Mouse (Mus musculus): ENCODE data around the gene Polr2e.

- no peak for TF ChIP-seq CTCF (IDR thresholded peaks at IDR 0.05; ENCODE audit: low read depth)
- TF ChIP-seq EP300 (IDR thresholded peaks at IDR 0.05; ENCODE audit: low read depth): no peak
Observed at GRCm38 (mm10) chr10:80069948-80070450, 30.4 kb upstream of the Polr2e start.

Data from liver, postnatal 0 days (tissue).